In genomic region chr3:100443798-100444500, GRCm38 (mm10) we compare ENCODE assay signal across 18 mouse cellular contexts.
"Had no signal": no experiment of that assay in that cellular context is flagged by ENCODE, and none has a peak within 500 bp of the region (broad histone marks: within the 10 kb centered on the region; RNA-seq: fewer than 3 reads in every experiment).

No protein-coding gene starts in this region.

- H3K36me3 ChIP-seq: kidney, embryonic 15.5 days; limb, embryonic 12.5 days; limb, embryonic 15.5 days; midbrain, embryonic 12.5 days; midbrain, embryonic 15.5 days; neural tube, embryonic 12.5 days; neural tube, embryonic 15.5 days had no signal

- H3K9me3 ChIP-seq: kidney, embryonic 15.5 days; limb, embryonic 12.5 days; limb, embryonic 15.5 days; midbrain, embryonic 12.5 days; midbrain, embryonic 15.5 days; neural tube, embryonic 12.5 days; neural tube, embryonic 15.5 days had no signal

- H3K4me2 ChIP-seq: kidney, embryonic 15.5 days; limb, embryonic 12.5 days; limb, embryonic 15.5 days; lung, embryonic 14.5 days; midbrain, embryonic 12.5 days; midbrain, embryonic 15.5 days; neural tube, embryonic 12.5 days; neural tube, embryonic 15.5 days had no signal

- H3K27me3 ChIP-seq: kidney, embryonic 15.5 days; limb, embryonic 12.5 days; limb, embryonic 15.5 days; midbrain, embryonic 12.5 days; midbrain, embryonic 15.5 days; neural tube, embryonic 12.5 days; neural tube, embryonic 15.5 days had no signal

- H3K4me1 ChIP-seq: limb, embryonic 15.5 days; midbrain, embryonic 12.5 days; midbrain, embryonic 15.5 days had no signal

- H3K4me3 ChIP-seq: kidney, embryonic 15.5 days; limb, embryonic 12.5 days; limb, embryonic 15.5 days; midbrain, embryonic 12.5 days; midbrain, embryonic 15.5 days; neural tube, embryonic 12.5 days; neural tube, embryonic 15.5 days had no signal

- DNase-seq: kidney, adult 11 months; kidney, adult 8-10 months; kidney, postnatal 10 days; kidney, postnatal 36 days; left cerebral cortex, postnatal 4 days; lung, embryonic 14.5 days; right cerebral cortex, adult 18-20 months; right cerebral cortex, postnatal 25 days; thymus, postnatal 25 days had no signal

- H3K27ac ChIP-seq: kidney, embryonic 15.5 days; limb, embryonic 12.5 days; limb, embryonic 15.5 days; midbrain, embryonic 12.5 days; midbrain, embryonic 15.5 days; neural tube, embryonic 12.5 days; neural tube, embryonic 15.5 days; stomach, postnatal 0 days had no signal

- H3K9ac ChIP-seq: kidney, embryonic 15.5 days; limb, embryonic 12.5 days; limb, embryonic 15.5 days; lung, embryonic 14.5 days; midbrain, embryonic 12.5 days; midbrain, embryonic 15.5 days; neural tube, embryonic 12.5 days; neural tube, embryonic 15.5 days had no signal

- ATAC-seq: lung, postnatal 0 days; midbrain, embryonic 15.5 days had no signal
